Mouse (Mus musculus) olfactory bulb, adult 2 months (tissue): Measurements from ENCODE around the gene Ube2cbp. TPM values are rescaled to one million over a fixed set of nuclear protein-coding genes. Genes with fewer than 3 reads are reported as not detected.

Experiments used
- H3K27ac ChIP-seq: fragments of 200-500 bp; 2 replicates; pipeline ENCODE4 v1.5.1; 2012; ENCODE audit warnings: low read depth, low read length; ENCODE audit not compliant: insufficient read depth
- H3K4me1 ChIP-seq: fragments of 200-500 bp; 2 replicates; pipeline ENCODE4 v1.6.1; 2012; ENCODE audit warnings: low read length; ENCODE audit not compliant: control insufficient read depth, insufficient read depth
- H3K4me3 ChIP-seq: fragments of 200-500 bp; 2 replicates; pipeline ENCODE4 v1.5.1; 2012; ENCODE audit warnings: mild to moderate bottlenecking, low read depth, low read length, moderate library complexity; ENCODE audit not compliant: insufficient read depth
- CTCF ChIP-seq: fragments of 200-500 bp; IDR thresholded peaks from 2 replicates; pipeline ENCODE4 v1.5.1; 2012; ENCODE audit warnings: low read depth, mild to moderate bottlenecking, low read length, moderate library complexity; ENCODE audit not compliant: insufficient read depth
- POLR2A ChIP-seq: fragments of 200-500 bp; IDR thresholded peaks from 2 replicates; pipeline ENCODE4 v1.6.1; 2012; ENCODE audit warnings: mild to moderate bottlenecking, low read depth, low read length, moderate library complexity; ENCODE audit not compliant: insufficient read depth
- WGBS: fragments of 180-500 bp; shearing (Covaris S2); methylation state at CpG from one replicate; pipeline ENCODE4 v1.1.7; 2018; 5-methylcytosine and 5-hydroxymethylcytosine counted together
- polyA plus RNA-seq: library from polyadenylated mRNA; stranded (reverse); fragments of >200 nt; gene quantifications from 2 replicates; pipeline ENCODE4 v1.2.4, GENCODE M21; 2012; ENCODE audit warnings: low replicate concordance; ENCODE audit not compliant: missing spikeins, insufficient read depth, insufficient read length

Ube2cbp gene
- polyA plus RNA-seq, 1 experiment = not detected

GRCm38 (mm10) chr9:86442248-86442647 is 22.5 kb downstream of the Ube2cbp start:
- Histone ChIP-seq H3K4me3 (no peak overlapping the region), H3K27ac (no peak overlapping the region), H3K4me1 (no peaks in the 10 kb centered on the region)
- 91% methylated on average over 4 of the region's 4 CpGs for WGBS
- TF ChIP-seq POLR2A (no peak), CTCF (no peak)

GRCm38 (mm10) chr9:86438337-86439009 is 26.3 kb downstream of the Ube2cbp start:
- H3K4me3 ChIP-seq = no peak overlapping the region
- TF ChIP-seq POLR2A (no peak), CTCF (no peak)
- 69% methylated on average over 11 of the region's 11 CpGs for WGBS
- H3K27ac ChIP-seq = no peak overlapping the region
- no peaks in the 10 kb centered on the region for H3K4me1 ChIP-seq

DNA sequence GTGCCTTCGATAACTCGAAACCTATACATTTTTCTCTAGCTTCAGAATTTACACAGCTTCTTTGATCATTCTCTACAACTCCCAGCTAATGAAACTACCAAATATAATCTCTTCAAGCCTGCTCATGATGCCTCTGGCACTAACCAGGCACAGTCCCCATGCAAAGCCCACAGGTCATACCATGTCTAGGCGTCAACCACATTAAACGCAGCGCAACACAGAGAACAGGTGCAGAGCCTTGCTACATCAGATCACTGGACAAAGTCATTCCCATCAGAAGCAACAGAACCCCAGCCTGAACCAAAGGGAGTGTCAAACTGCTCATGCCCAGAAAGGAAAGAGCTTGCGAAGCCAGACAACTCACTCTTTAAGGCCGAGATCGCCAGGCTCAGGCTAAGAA is 28.1 kb downstream of the Ube2cbp start:
- WGBS = 98% methylated on average over 8 of the region's 8 CpGs
- H3K27ac ChIP-seq = no peak overlapping the region
- TF ChIP-seq POLR2A (no peak), CTCF (no peak)
- no peaks in the 10 kb centered on the region for H3K4me1 ChIP-seq
- H3K4me3 ChIP-seq = no peak overlapping the region

GRCm38 (mm10) chr9:86435510-86435909 is 29.2 kb downstream of the Ube2cbp start:
- 97% methylated on average over 3 of the region's 3 CpGs for WGBS
- no peak overlapping the region for H3K4me3 ChIP-seq
- H3K27ac ChIP-seq = no peak overlapping the region
- no peaks in the 10 kb centered on the region for H3K4me1 ChIP-seq
- no peak for TF ChIP-seq POLR2A
- no peak for TF ChIP-seq CTCF

DNA sequence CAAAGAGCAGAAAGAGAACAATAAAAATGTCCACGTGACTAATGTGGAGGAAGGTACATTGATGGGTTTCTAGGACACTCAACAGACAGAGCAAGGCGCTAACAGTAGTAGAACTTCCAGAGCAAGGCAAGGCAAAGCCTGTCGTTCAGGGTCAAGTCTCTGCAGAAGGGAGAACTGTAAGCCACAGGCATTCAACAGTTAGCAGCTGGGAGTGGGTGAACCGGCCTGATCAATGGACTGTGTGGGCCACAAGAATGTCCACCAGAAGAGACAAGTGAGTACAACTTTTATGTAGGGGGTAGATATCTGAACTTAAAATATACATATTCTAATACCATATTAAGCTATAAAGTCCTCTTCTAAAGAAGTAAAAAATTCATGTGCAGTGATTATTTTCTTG is 41.4 kb downstream of the Ube2cbp start:
- no peak for TF ChIP-seq CTCF
- TF ChIP-seq POLR2A = no peak
- no peak overlapping the region for H3K27ac ChIP-seq
- H3K4me1 ChIP-seq = no peaks in the 10 kb centered on the region
- H3K4me3 ChIP-seq = no peak overlapping the region
- WGBS = 89% methylated on average over 4 of the region's 4 CpGs

GRCm38 (mm10) chr9:86419366-86419765 is 45.4 kb downstream of the Ube2cbp start:
- no peak for TF ChIP-seq CTCF
- TF ChIP-seq POLR2A = no peak
- Histone ChIP-seq H3K4me1 (no peaks in the 10 kb centered on the region), H3K4me3 (no peak overlapping the region), H3K27ac (no peak overlapping the region)
- WGBS = 78% methylated on average over 6 of the region's 6 CpGs

DNA sequence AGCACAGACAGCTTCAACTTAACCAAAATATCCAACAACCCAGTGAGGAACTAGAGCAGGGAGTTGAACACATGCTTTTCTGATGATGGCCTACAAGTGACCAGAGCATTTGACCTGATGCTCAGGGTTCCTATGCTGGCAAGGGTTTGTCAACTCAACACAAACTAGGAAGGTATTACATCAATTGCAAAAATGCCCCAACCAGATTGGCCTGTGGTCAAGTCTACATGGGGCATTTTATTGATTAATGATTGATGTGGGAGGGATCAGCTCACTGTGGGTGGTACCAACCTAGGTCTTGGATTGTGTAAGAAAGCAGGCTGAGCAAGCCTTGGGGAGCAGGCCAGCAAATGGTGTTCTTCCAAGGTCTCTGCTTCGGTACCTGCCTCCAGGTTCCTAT is 46.8 kb downstream of the Ube2cbp start:
- no peak for TF ChIP-seq CTCF
- no peak for TF ChIP-seq POLR2A
- Histone ChIP-seq H3K27ac (no peak overlapping the region), H3K4me3 (no peak overlapping the region), H3K4me1 (no peaks in the 10 kb centered on the region)
- WGBS = 95% methylated on average over 1 of the region's 1 CpGs

DNA sequence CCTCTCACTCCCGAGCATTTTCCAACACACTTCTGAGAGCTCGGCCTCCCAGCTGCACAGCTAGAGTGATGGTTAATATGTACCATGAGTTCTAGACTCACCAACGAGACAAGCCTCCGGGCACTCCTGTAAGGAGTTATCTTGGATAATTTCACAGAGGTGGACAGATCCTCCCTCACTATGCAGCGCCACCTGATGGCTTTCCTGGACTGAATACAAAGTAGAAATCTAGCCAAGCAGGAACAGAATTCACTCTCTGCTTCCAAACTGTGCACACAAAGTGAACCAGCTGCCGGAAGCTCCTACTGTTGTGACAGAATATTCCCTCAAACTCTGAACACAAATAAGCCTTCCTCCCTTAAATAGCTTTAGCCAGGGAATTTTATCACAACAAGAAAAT is 69.0 kb downstream of the Ube2cbp start:
- H3K4me1 ChIP-seq = no peaks in the 10 kb centered on the region
- no peak overlapping the region for H3K27ac ChIP-seq
- WGBS = 79% methylated on average over 6 of the region's 6 CpGs
- TF ChIP-seq CTCF (no peak), POLR2A (no peak)
- H3K4me3 ChIP-seq = no peak overlapping the region

- 97% methylated on average over 1 of the region's 1 CpGs for whole genome bisulfite sequencing
- Histone ChIP-seq H3K27ac (no peak overlapping the region), H3K4me1 (no peaks in the 10 kb centered on the region), H3K4me3 (no peak overlapping the region)
- TF ChIP-seq POLR2A (no peak), CTCF (no peak)
Measured at GRCm38 (mm10) chr9:86395012-86395411, 69.7 kb downstream of the Ube2cbp start.

DNA sequence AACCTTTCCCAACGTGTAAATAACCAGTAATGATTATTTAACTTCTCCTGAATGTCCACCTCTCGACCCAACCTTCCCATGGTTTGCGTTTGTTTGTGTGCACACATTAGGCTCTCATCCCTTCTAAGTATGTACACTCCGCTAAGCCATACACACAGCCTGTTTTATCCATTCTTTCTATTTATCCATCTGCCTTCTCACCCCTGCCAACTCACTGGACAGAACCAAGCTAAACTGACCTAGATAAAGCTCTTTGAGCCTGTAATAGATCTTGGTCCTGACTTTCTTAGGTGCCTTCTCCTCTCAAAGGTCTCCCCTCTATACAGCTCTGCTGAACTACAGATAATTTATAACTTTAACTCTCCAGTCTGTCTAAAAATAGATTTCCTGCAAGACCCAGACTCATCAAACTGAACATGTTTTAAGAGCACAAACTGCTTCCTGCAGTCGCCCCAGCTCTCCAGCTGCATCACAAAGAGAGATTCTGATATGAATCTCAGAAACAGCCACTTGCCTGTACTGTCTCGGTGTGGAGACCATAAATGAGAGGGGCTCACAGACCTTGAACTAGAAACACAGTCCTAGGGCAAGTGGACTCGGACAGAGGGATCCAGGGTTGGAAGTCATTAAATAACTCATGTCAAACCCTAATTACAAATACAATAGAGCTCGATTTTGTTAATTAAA is 71.0 kb downstream of the Ube2cbp start:
- Histone ChIP-seq H3K4me1 (no peaks in the 10 kb centered on the region), H3K27ac (no peak overlapping the region), H3K4me3 (no peak overlapping the region)
- 59% methylated on average over 8 of the region's 8 CpGs for WGBS
- no peak for TF ChIP-seq CTCF
- no peak for TF ChIP-seq POLR2A
